Mouse (Mus musculus) midbrain, embryonic 15.5 days (tissue): Measurements from ENCODE around the gene Myo6. TPM values are rescaled to one million over a fixed set of nuclear protein-coding genes. Genes with fewer than 3 reads are reported as not detected.

Experiments used
- ATAC-seq: fragments of 200-750 bp; cut with Nextera tagmentation; replicated peaks from 2 replicates; pipeline ENCODE4 v1.8.0; 2017; ENCODE audit warnings: moderate TSS enrichment
- H3K27ac ChIP-seq: fragments of 300-500 bp; sonication (generic); 2 replicates; pipeline ENCODE4 v1.5.1; 2015; ENCODE audit warnings: mild to moderate bottlenecking, inconsistent platforms
- H3K27me3 ChIP-seq: fragments of 300-500 bp; sonication (generic); replicated peaks from 2 replicates; pipeline ENCODE4 v1.6.1; 2015; ENCODE audit warnings: inconsistent platforms
- H3K36me3 ChIP-seq: fragments of 300-500 bp; sonication (generic); replicated peaks from 2 replicates; pipeline ENCODE4 v1.6.1; 2015; ENCODE audit warnings: inconsistent platforms
- H3K4me1 ChIP-seq: fragments of 300-500 bp; sonication (generic); 2 replicates; pipeline ENCODE4 v1.6.1; 2015; ENCODE audit warnings: inconsistent platforms
- H3K4me2 ChIP-seq: fragments of 300-500 bp; sonication (generic); 2 replicates; pipeline ENCODE4 v1.6.1; 2015; ENCODE audit warnings: inconsistent platforms, mild to moderate bottlenecking, moderate library complexity
- H3K4me3 ChIP-seq: fragments of 300-500 bp; sonication (generic); 2 replicates; pipeline ENCODE4 v1.5.1; 2015; ENCODE audit warnings: mild to moderate bottlenecking, inconsistent platforms
- H3K9ac ChIP-seq: fragments of 300-500 bp; sonication (generic); 2 replicates; pipeline ENCODE4 v1.6.1; 2015; ENCODE audit warnings: mild to moderate bottlenecking, inconsistent platforms
- H3K9me3 ChIP-seq: fragments of 300-500 bp; sonication (generic); 2 replicates; pipeline ENCODE4 v1.6.1; 2016; ENCODE audit warnings: inconsistent platforms
- WGBS: fragments of 180-500 bp; shearing (Covaris S2); methylation state at CpG from one replicate; pipeline ENCODE4 v1.1.7; 2015; ENCODE audit warnings: mixed read lengths; 5-methylcytosine and 5-hydroxymethylcytosine counted together
- polyA plus RNA-seq: library from polyadenylated mRNA; unstranded; fragments of >200 nt; fragmentation: Nextera tagmentation; extraction: Ambion mirVana; gene quantifications from 2 replicates; pipeline ENCODE4 v1.2.1, GENCODE M21; 2015

Myo6 gene
- polyA plus RNA-seq, 1 experiment from 2014 or later: 18.1 TPM

DNA sequence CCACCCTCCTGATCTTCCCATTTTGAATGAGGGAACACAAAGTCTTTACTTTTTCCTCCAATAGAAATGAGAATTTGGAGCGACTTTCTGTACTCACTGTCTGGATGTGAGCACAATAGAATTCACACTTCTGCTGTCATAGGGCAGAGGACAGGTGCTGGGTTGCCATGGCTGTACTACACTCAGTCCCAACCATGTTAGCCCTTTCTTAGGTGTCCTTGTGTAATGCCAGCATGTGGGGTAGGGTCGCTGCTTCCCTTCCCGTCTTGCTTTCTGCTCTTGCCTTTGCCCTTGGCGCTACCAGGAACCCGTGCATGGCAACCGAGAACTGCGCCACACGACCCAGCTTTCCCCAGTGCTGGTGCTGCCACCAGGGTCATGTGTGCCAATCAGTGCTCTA, 21.9 kb downstream of the Myo6 start:
- Histone ChIP-seq H3K36me3 (no peaks in the 10 kb centered on the region), H3K9ac (no peak overlapping the region), H3K4me3 (no peak overlapping the region), H3K9me3 (no peaks in the 10 kb centered on the region), H3K27me3 (no peaks in the 10 kb centered on the region), H3K4me1 (no peaks in the 10 kb centered on the region), H3K4me2 (no peak overlapping the region), H3K27ac (no peak overlapping the region)
- ATAC-seq: no peak
- WGBS: 92% methylated on average over 8 of the region's 8 CpGs

DNA sequence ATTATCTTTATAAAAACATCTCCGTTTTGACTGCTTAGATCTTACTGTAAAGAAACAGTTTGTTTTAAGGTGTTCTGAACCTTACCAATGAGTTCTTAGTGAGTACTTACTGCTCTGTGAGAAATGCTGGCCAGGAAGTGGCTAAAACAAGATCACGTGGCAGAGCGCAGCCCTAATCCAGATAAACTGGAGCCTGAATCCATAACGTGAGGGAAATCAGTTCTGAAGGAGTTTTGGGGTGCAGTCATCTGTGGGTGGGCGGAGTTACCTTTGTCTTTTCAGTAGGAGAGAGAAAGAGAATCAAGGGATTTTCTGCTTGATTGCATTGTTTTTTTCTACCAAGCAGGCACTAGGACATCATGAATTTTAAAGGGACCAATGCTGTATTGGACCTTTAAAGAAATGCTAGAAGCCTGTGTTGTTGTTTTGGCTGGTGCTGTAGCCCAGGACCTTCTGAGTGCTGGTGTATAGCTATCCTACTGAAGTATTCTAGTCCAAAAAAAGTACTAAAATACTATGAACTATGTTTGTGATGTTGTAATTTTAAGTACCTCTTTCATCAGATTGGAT, 23.6 kb downstream of the Myo6 start:
- Histone ChIP-seq H3K4me2 (no peak overlapping the region), H3K4me3 (no peak overlapping the region), H3K4me1 (no peaks in the 10 kb centered on the region), H3K9me3 (no peaks in the 10 kb centered on the region), H3K27me3 (no peaks in the 10 kb centered on the region), H3K36me3 (no peaks in the 10 kb centered on the region), H3K9ac (no peak overlapping the region), H3K27ac (no peak overlapping the region)
- no peak for ATAC-seq
- 24% methylated on average over 5 of the region's 5 CpGs for WGBS

GRCm38 (mm10) chr9:80191240-80191639, 26.4 kb downstream of the Myo6 start:
- H3K9ac ChIP-seq: no peak overlapping the region
- no peak overlapping the region for H3K27ac ChIP-seq
- ATAC-seq: no peak
- no peak overlapping the region for H3K4me2 ChIP-seq
- WGBS: 72% methylated on average over 6 of the region's 6 CpGs
- peaks cover 4% of the 10 kb centered on the region; the same call in 1 of the 2 replicates for H3K4me1 ChIP-seq
- H3K4me3 ChIP-seq: no peak overlapping the region
- H3K9me3 ChIP-seq: no peaks in the 10 kb centered on the region
- no peaks in the 10 kb centered on the region for H3K36me3 ChIP-seq
- no peaks in the 10 kb centered on the region for H3K27me3 ChIP-seq

DNA sequence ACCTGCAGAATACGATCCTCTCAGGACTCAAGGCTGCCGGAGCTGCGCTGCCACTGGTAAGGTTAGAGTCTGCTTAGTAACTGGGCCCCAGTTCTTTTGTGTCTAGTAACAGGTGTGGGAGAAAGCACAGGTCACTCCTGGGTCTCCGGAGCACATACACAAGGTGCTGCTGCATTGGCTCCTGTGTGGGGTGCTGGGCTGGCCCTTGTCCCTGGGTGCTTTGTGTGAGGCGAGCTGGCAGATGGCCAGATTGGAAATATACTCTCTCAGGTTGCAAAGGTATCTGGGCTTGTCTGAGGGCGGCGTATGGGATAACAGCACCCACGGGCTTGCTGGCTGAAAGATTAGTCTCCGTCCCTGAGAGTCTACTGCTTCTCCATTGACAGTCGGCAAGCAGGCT, 27.5 kb downstream of the Myo6 start:
- 88% methylated on average over 10 of the region's 10 CpGs for WGBS
- Histone ChIP-seq H3K27me3 (no peaks in the 10 kb centered on the region), H3K27ac (no peak overlapping the region), H3K9ac (no peak overlapping the region), H3K4me1 (peaks cover 11% of the 10 kb centered on the region), H3K4me2 (no peak overlapping the region), H3K9me3 (no peaks in the 10 kb centered on the region), H3K36me3 (no peaks in the 10 kb centered on the region), H3K4me3 (no peak overlapping the region)
- ATAC-seq: no peak

- Histone ChIP-seq H3K9ac (no peak overlapping the region), H3K4me1 (peaks cover 14% of the 10 kb centered on the region), H3K4me2 (no peak overlapping the region), H3K4me3 (no peak overlapping the region), H3K27me3 (no peaks in the 10 kb centered on the region), H3K27ac (no peak overlapping the region), H3K9me3 (no peaks in the 10 kb centered on the region), H3K36me3 (no peaks in the 10 kb centered on the region)
- 65% methylated on average over 6 of the region's 6 CpGs for whole genome bisulfite sequencing
- ATAC-seq: no peak
Measured at GRCm38 (mm10) chr9:80194446-80194845, 29.6 kb downstream of the Myo6 start.

GRCm38 (mm10) chr9:80196161-80196560, 31.3 kb downstream of the Myo6 start:
- peaks cover 14% of the 10 kb centered on the region for H3K4me1 ChIP-seq
- no peaks in the 10 kb centered on the region for H3K9me3 ChIP-seq
- no peak overlapping the region for H3K4me3 ChIP-seq
- no peak overlapping the region for H3K4me2 ChIP-seq
- no peaks in the 10 kb centered on the region for H3K27me3 ChIP-seq
- ATAC-seq: no peak
- H3K27ac ChIP-seq: no peak overlapping the region
- H3K9ac ChIP-seq: no peak overlapping the region
- 63% methylated on average over 3 of the region's 3 CpGs for WGBS
- no peaks in the 10 kb centered on the region for H3K36me3 ChIP-seq

GRCm38 (mm10) chr9:80197233-80197632, 32.4 kb downstream of the Myo6 start:
- H3K27ac ChIP-seq: no peak overlapping the region
- WGBS: 16% methylated on average over 6 of the region's 6 CpGs
- ATAC-seq: peak; percentile 41; the same call in 1 of the 2 replicates

DNA sequence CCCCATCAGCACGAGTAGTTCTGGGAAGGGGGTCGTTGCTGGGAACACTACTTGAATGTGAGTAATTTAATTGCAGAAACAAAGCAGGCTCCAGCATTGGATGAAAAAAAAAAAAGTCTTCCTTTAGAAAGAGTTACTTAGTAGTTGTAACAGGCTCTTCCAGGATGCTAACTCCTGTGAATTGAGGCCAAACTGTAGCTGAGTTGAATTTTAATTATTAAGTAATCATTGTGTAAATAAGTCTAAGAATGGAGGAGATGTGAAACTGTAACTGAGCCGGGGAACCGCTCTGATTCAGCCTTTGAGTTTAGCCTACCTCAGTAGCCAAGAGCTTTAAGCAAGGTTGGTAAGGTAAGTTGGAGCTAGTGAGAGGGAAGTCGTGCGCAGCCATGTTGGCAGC, 36.0 kb downstream of the Myo6 start:
- peaks cover 10% of the 10 kb centered on the region for H3K4me1 ChIP-seq
- H3K9ac ChIP-seq: no peak overlapping the region
- no peaks in the 10 kb centered on the region for H3K9me3 ChIP-seq
- no peak overlapping the region for H3K4me3 ChIP-seq
- 40% methylated on average over 6 of the region's 6 CpGs for WGBS
- peak overlapping the region; percentile 12; the same call in 1 of the 2 replicates for H3K27ac ChIP-seq
- H3K36me3 ChIP-seq: no peaks in the 10 kb centered on the region
- no peak overlapping the region for H3K4me2 ChIP-seq
- no peaks in the 10 kb centered on the region for H3K27me3 ChIP-seq
- ATAC-seq: no peak

More at GRCm38 (mm10) chr9:80197233-80197632, 32.4 kb downstream of the Myo6 start:
- Histone ChIP-seq H3K27me3 (no peaks in the 10 kb centered on the region), H3K36me3 (no peaks in the 10 kb centered on the region), H3K4me2 (no peak overlapping the region), H3K9me3 (no peaks in the 10 kb centered on the region), H3K9ac (no peak overlapping the region), H3K4me3 (no peak overlapping the region), H3K4me1 (peaks cover 14% of the 10 kb centered on the region)

GRCm38 (mm10) chr9:80202374-80203060, 37.7 kb downstream of the Myo6 start:
- Histone ChIP-seq H3K9me3 (no peaks in the 10 kb centered on the region), H3K9ac (no peak overlapping the region), H3K4me1 (peaks cover 1% of the 10 kb centered on the region), H3K4me3 (no peak overlapping the region), H3K27me3 (no peaks in the 10 kb centered on the region), H3K36me3 (no peaks in the 10 kb centered on the region), H3K4me2 (no peak overlapping the region), H3K27ac (no peak overlapping the region)
- peak; percentile 43; the same call in 1 of the 2 replicates for ATAC-seq
- 77% methylated on average over 14 of the region's 14 CpGs for WGBS

DNA sequence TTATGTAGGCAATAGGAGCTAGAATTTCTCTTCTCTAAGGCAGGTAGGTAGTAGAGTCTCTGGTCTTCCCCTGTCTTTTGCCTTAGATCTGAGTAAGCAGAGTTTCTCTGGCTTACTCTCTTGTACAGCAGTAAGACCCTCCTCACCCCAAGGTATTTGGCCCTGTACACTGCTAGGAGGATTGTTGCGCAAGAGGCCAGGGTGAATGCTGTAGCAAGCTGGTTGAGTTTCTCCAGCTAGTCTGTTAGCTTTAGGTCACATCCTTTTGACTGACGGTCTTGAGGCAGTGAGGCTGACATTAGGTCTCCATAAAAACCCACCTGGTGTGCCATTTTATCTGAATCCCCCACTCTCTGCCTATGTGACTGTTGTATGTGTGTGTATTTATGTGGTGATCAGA, 43.9 kb downstream of the Myo6 start:
- Histone ChIP-seq H3K4me1 (0 out of 2 replicates have a peak, but pooled peaks cover 4% of the 10 kb centered on the region), H3K27ac (no peak overlapping the region), H3K4me2 (no peak overlapping the region), H3K27me3 (no peaks in the 10 kb centered on the region), H3K4me3 (no peak overlapping the region), H3K36me3 (no peaks in the 10 kb centered on the region), H3K9ac (no peak overlapping the region), H3K9me3 (no peaks in the 10 kb centered on the region)
- no peak for ATAC-seq
- WGBS: 91% methylated on average over 2 of the region's 2 CpGs

GRCm38 (mm10) chr9:80209459-80209858, 44.6 kb downstream of the Myo6 start:
- Histone ChIP-seq H3K9ac (no peak overlapping the region), H3K9me3 (no peaks in the 10 kb centered on the region), H3K4me3 (no peak overlapping the region), H3K36me3 (no peaks in the 10 kb centered on the region), H3K4me1 (0 out of 2 replicates have a peak, but pooled peaks cover 4% of the 10 kb centered on the region), H3K27ac (no peak overlapping the region), H3K27me3 (no peaks in the 10 kb centered on the region), H3K4me2 (no peak overlapping the region)
- ATAC-seq: 0 out of 2 replicates have a peak, but pooled peaks have one; percentile 5
- WGBS: 50% methylated on average over 10 of the region's 10 CpGs

- ATAC-seq: no peak
- no peaks in the 10 kb centered on the region for H3K36me3 ChIP-seq
- H3K9ac ChIP-seq: no peak overlapping the region
- H3K27me3 ChIP-seq: no peaks in the 10 kb centered on the region
- no peaks in the 10 kb centered on the region for H3K9me3 ChIP-seq
- no peak overlapping the region for H3K4me3 ChIP-seq
- no peak overlapping the region for H3K4me2 ChIP-seq
- 0 out of 2 replicates have a peak, but pooled peaks cover 4% of the 10 kb centered on the region for H3K4me1 ChIP-seq
- 84% methylated on average over 12 of the region's 12 CpGs for WGBS
- no peak overlapping the region for H3K27ac ChIP-seq
Measured at GRCm38 (mm10) chr9:80210096-80210495, 45.3 kb downstream of the Myo6 start.

GRCm38 (mm10) chr9:80213428-80213827, 48.6 kb downstream of the Myo6 start:
- no peak overlapping the region for H3K4me3 ChIP-seq
- no peak overlapping the region for H3K27ac ChIP-seq
- H3K9me3 ChIP-seq: no peaks in the 10 kb centered on the region
- ATAC-seq: no peak
- H3K9ac ChIP-seq: no peak overlapping the region
- WGBS: 79% methylated on average over 2 of the region's 2 CpGs
- no peaks in the 10 kb centered on the region for H3K36me3 ChIP-seq
- H3K4me1 ChIP-seq: peaks cover 6% of the 10 kb centered on the region; the same call in 1 of the 2 replicates
- H3K27me3 ChIP-seq: no peaks in the 10 kb centered on the region
- H3K4me2 ChIP-seq: no peak overlapping the region
